Mouse (Mus musculus): ENCODE measurements around the gene Shoc2.

DNA sequence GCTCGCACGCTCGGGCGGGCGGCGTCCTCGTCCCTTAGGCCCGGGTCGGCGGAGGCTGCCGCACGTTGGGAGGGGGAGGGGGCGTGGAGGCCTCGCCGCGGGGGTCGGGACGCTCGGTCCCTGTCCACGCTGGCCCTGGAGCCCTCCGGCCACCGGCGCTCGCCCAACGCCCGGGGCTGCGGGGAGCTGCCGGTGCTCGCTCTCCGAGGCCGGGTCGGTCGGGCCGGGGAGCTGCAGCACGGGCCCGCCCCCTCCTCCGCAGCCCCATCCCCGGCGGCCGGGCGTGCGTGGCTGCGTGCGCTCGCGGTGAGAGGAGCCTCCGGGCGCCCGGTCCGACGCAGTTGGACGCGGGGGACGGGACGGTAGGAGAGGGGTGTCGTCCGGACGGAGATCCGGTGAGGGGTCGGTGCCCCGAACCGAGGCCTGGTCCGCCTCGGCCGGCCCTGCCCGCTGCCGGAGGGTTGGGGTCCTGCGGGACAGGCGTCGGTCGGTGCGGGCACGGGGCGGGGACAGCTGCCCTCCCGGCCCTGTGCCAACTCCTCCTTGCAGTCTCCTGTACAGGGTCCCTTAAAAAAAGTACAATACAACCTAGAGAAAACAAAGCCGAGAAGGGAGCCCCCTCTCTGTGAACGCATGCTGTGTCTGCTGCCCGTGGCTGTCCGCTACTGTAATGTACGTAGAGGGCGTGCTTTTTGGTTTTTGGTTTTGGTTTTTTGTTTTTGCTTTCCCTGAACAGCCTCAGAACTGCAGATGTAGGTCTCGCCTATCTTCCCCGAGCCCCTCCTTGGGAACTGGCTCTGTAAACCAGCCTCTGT is 40.4 kb upstream of the Shoc2 start:
- no peak for TF ChIP-seq CTCF (IDR thresholded peaks at IDR 0.05; ENCODE audit: control insufficient read depth, insufficient read depth, insufficient replicate concordance, low read depth, low read length)
- no peak for TF ChIP-seq POLR2A (IDR thresholded peaks at IDR 0.05; ENCODE audit: control insufficient read depth, low read depth, low read length)
